Mouse (Mus musculus): ENCODE results near the gene Gclc.

Gclc gene

GRCm38 (mm10) chr9:77753853-77754727 lies at the start of gene Gclc:
Gclc (plus strand) TSS chr9:77754535.
- DNase-seq (ENCODE audit: low read depth, low spot score): no peak

- no peak for DNase-seq (ENCODE audit: low read depth, low spot score)
Measured at GRCm38 (mm10) chr9:77706515-77706914, 47.8 kb upstream of the Gclc start.

GRCm38 (mm10) chr9:77707433-77708139 lies 46.7 kb upstream of the Gclc start:
- DNase-seq (ENCODE audit: low read depth, low spot score): no peak

GRCm38 (mm10) chr9:77708950-77709349 lies 45.4 kb upstream of the Gclc start:
- no peak for DNase-seq (ENCODE audit: low read depth, low spot score)

GRCm38 (mm10) chr9:77711021-77711569 lies 43.2 kb upstream of the Gclc start:
- no peak for DNase-seq (ENCODE audit: low read depth, low spot score)

GRCm38 (mm10) chr9:77712816-77713215 lies 41.5 kb upstream of the Gclc start:
- DNase-seq (ENCODE audit: low read depth, low spot score): no peak

- no peak for DNase-seq (ENCODE audit: low read depth, low spot score)
Measured at GRCm38 (mm10) chr9:77713301-77713700, 41.0 kb upstream of the Gclc start.

- no peak for DNase-seq (ENCODE audit: low read depth, low spot score)
Measured at GRCm38 (mm10) chr9:77715262-77715661, 39.1 kb upstream of the Gclc start.

- DNase-seq (ENCODE audit: low read depth, low spot score): no peak
Measured at GRCm38 (mm10) chr9:77716009-77716408, 38.3 kb upstream of the Gclc start.

GRCm38 (mm10) chr9:77717831-77718435 lies 36.4 kb upstream of the Gclc start:
- no peak for DNase-seq (ENCODE audit: low read depth, low spot score)

- no peak for DNase-seq (ENCODE audit: low read depth, low spot score)
Measured at GRCm38 (mm10) chr9:77718816-77719411, 35.4 kb upstream of the Gclc start.

- DNase-seq (ENCODE audit: low read depth, low spot score): no peak
Measured at GRCm38 (mm10) chr9:77719675-77720074, 34.7 kb upstream of the Gclc start.

- no peak for DNase-seq (ENCODE audit: low read depth, low spot score)
Measured at GRCm38 (mm10) chr9:77722381-77722780, 32.0 kb upstream of the Gclc start.

GRCm38 (mm10) chr9:77724216-77724615 lies 30.1 kb upstream of the Gclc start:
- no peak for DNase-seq (ENCODE audit: low read depth, low spot score)

GRCm38 (mm10) chr9:77725448-77725847 lies 28.9 kb upstream of the Gclc start:
- DNase-seq (ENCODE audit: low read depth, low spot score): no peak

GRCm38 (mm10) chr9:77726018-77726684 lies 28.2 kb upstream of the Gclc start:
- DNase-seq (ENCODE audit: low read depth, low spot score): no peak

- DNase-seq (ENCODE audit: low read depth, low spot score): no peak
Measured at GRCm38 (mm10) chr9:77727012-77727411, 27.3 kb upstream of the Gclc start.

GRCm38 (mm10) chr9:77732067-77732466 lies 22.3 kb upstream of the Gclc start:
- DNase-seq (ENCODE audit: low read depth, low spot score): no peak

- no peak for DNase-seq (ENCODE audit: low read depth, low spot score)
Measured at GRCm38 (mm10) chr9:77737298-77738041, 16.9 kb upstream of the Gclc start.

GRCm38 (mm10) chr9:77741452-77741851 lies 12.9 kb upstream of the Gclc start:
- no peak for DNase-seq (ENCODE audit: low read depth, low spot score)

Data from WW6 (cell line).